In the genomic region with DNA sequence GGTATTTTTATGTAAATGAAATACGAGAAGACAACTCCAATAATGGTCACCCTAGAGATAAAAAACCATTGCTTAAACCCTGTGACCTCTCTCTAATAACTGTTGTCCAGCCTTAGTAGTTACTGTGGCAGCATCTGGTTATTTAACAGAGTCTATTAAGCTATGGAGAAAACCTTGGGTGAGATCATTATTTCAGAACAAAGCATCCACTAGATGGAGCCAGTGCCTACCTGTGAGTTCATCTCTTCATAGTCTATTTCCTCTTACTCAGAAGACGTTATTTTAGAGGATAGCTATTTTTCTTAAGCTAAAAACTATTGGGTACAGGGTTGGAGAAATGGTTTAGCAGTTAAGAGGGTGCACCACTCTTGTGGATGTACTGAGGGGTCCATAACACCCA, we compare ENCODE assay signal across 10 mouse cellular contexts. TPM values are rescaled to one million over a fixed set of nuclear protein-coding genes. Genes with fewer than 3 reads are reported as not detected.
DNase-seq lines count a peak whose midpoint lies in the region; ATAC-seq and TF ChIP-seq lines count a peak whose summit lies in the region.
"Had no signal": no experiment of that assay in that cellular context is flagged by ENCODE, and none has a peak within 500 bp of the region (broad histone marks: within the 10 kb centered on the region; RNA-seq: fewer than 3 reads in every experiment).

No protein-coding gene starts in this region.

- ATAC-seq in heart, embryonic 12.5 days (ENCODE audit: insufficient number of reproducible peaks, low FRiP score) = no peak
- ATAC-seq in intestine, embryonic 15.5 days = peak; percentile 25; the same call in 1 of the 2 replicates
- ATAC-seq in neutrophil, adult 5-6 weeks (ENCODE audit: extremely low read depth, insufficient number of reproducible peaks, low FRiP score, poor library complexity, severe bottlenecking) = 0 out of 2 replicates have a peak, but pooled peaks have one; percentile 36

- TF ChIP-seq POLR2A in heart, adult 2 months (IDR thresholded peaks at IDR 0.05; ENCODE audit: insufficient read depth, low read depth, low read length) = no peak

- no peaks in the 10 kb centered on the region for H3K9me3 ChIP-seq in heart, embryonic 12.5 days (replicated peaks)
- H3K9me3 ChIP-seq in intestine, embryonic 15.5 days = no peaks in the 10 kb centered on the region
- H3K9me3 ChIP-seq: limb, embryonic 12.5 days; stomach, embryonic 15.5 days had no signal

- TF ChIP-seq CTCF in heart, adult 2 months (IDR thresholded peaks at IDR 0.05) = peak; percentile 90

- H3K9ac ChIP-seq in heart, adult 2 months (ENCODE audit: low read depth, low read length) = no peak overlapping the region
- H3K9ac ChIP-seq in heart, embryonic 12.5 days = no peak overlapping the region
- no peak overlapping the region for H3K9ac ChIP-seq in intestine, embryonic 15.5 days
- H3K9ac ChIP-seq: limb, embryonic 12.5 days; stomach, embryonic 15.5 days had no signal

- peaks cover 6% of the 10 kb centered on the region for H3K4me1 ChIP-seq in heart, adult 2 months (ENCODE audit: control insufficient read depth, insufficient read depth, low read length)
- H3K4me1 ChIP-seq in heart, embryonic 12.5 days (replicated peaks) = no peaks in the 10 kb centered on the region
- no peaks in the 10 kb centered on the region for H3K4me1 ChIP-seq in intestine, embryonic 15.5 days (replicated peaks)
- H3K4me1 ChIP-seq: limb, embryonic 12.5 days; stomach, embryonic 15.5 days had no signal

- WGBS in heart, adult 2 months = 40% methylated on average over 2 of the region's 2 CpGs
- WGBS in heart, embryonic 12.5 days = 54% methylated on average over 2 of the region's 2 CpGs
- 44% methylated on average over 2 of the region's 2 CpGs for WGBS in intestine, embryonic 15.5 days

- no peak for TF ChIP-seq EP300 in heart, adult 2 months (IDR thresholded peaks at IDR 0.05; ENCODE audit: insufficient read depth, low read depth, low read length)

- H3K79me2 ChIP-seq in heart, adult 2 months (replicated peaks; ENCODE audit: control insufficient read depth, insufficient read depth, low read length) = no peaks in the 10 kb centered on the region; the same call in 1 of the 2 replicates

- H3K27ac ChIP-seq in heart, adult 2 months = no peak overlapping the region
- no peak overlapping the region for H3K27ac ChIP-seq in heart, embryonic 12.5 days (ENCODE audit: poor library complexity, severe bottlenecking)
- no peak overlapping the region for H3K27ac ChIP-seq in intestine, embryonic 15.5 days
- H3K27ac ChIP-seq: limb, embryonic 12.5 days; stomach, embryonic 15.5 days had no signal

- no peaks in the 10 kb centered on the region for H3K27me3 ChIP-seq in heart, adult 2 months (ENCODE audit: control insufficient read depth, insufficient read depth, low read length)
- H3K27me3 ChIP-seq in heart, embryonic 12.5 days (replicated peaks) = no peaks in the 10 kb centered on the region
- H3K27me3 ChIP-seq in intestine, embryonic 15.5 days (replicated peaks) = no peaks in the 10 kb centered on the region
- H3K27me3 ChIP-seq: limb, embryonic 12.5 days; stomach, embryonic 15.5 days had no signal

- no peak overlapping the region for H3K4me2 ChIP-seq in heart, embryonic 12.5 days
- H3K4me2 ChIP-seq in intestine, embryonic 15.5 days (replicated peaks) = no peak overlapping the region
- H3K4me2 ChIP-seq: limb, embryonic 12.5 days; stomach, embryonic 15.5 days had no signal

- no peaks in the 10 kb centered on the region for H3K36me3 ChIP-seq in heart, adult 2 months (ENCODE audit: control insufficient read depth, insufficient read depth, low read length)
- peaks cover 54% of the 10 kb centered on the region for H3K36me3 ChIP-seq in heart, embryonic 12.5 days
- peaks cover 13% of the 10 kb centered on the region; the same call in 1 of the 2 replicates for H3K36me3 ChIP-seq in intestine, embryonic 15.5 days

- intact Hi-C loops in heart, adult 2 months (cut with DNase I) = loop anchor here (1.0 to 10.0 kb wide), 4 partner anchors 58 to 349 kb away; partner anchors contain the start of genes Acot4 and Gm49366

- no peak overlapping the region for H3K4me3 ChIP-seq in heart, adult 2 months
- H3K4me3 ChIP-seq in heart, embryonic 12.5 days = no peak overlapping the region
- no peak overlapping the region for H3K4me3 ChIP-seq in intestine, embryonic 15.5 days (replicated peaks)
- H3K4me3 ChIP-seq: limb, embryonic 12.5 days; stomach, embryonic 15.5 days had no signal

- DNase-seq in heart, adult 2 months = no peak
- peak; percentile 53 to 75 for DNase-seq in right cerebral cortex, adult 2 months (ENCODE audit: low spot score in 2 of 2)
- DNase-seq in right cerebral cortex, postnatal 25 days = no peak
- DNase-seq in c-Kit-positive CD71-negative TER-119-negative erythroid progenitor cells, embryonic 14.5 days (ENCODE audit: low read depth) = peak; percentile 48
- no peak for DNase-seq in urinary bladder, adult 2 months (ENCODE audit: low spot score)

RNA-seq across cellular contexts. Expression of gene Psen1, which starts 25.8 kb away (rescaled TPM):
- 10 to 100 TPM; 35.1 to 38.0 TPM for total RNA-seq in heart, adult 2 months (2021)
- polyA plus RNA-seq in heart, adult 2 months (2012; rRNA removed) = 16.8 and 24.5 TPM in 2 replicates
- polyA plus RNA-seq in heart, embryonic 12.5 days (2016; fragmentation: Nextera tagmentation; extraction: Ambion mirVana) = 48.9 and 52.4 TPM in 2 replicates
- polyA plus RNA-seq in intestine, embryonic 15.5 days (2015; fragmentation: Nextera tagmentation; extraction: Ambion mirVana) = 82.5 and 85.1 TPM in 2 replicates
- total RNA-seq in neutrophil, adult 5-6 weeks (2017) = 85.5 and 89.0 TPM in 2 replicates
- 27.8 and 40.8 TPM in 2 replicates for polyA plus RNA-seq in urinary bladder, adult 2 months (2012; rRNA removed)

RNA-seq across cellular contexts. Expression of gene Papln, which starts 49.7 kb away (rescaled TPM):
- 1 to 10 TPM; 4.9 to 7.5 TPM for total RNA-seq in heart, adult 2 months (2021)
- 8.7 and 13.1 TPM in 2 replicates for polyA plus RNA-seq in heart, adult 2 months (2012; rRNA removed)
- polyA plus RNA-seq in heart, embryonic 12.5 days (2016; fragmentation: Nextera tagmentation; extraction: Ambion mirVana) = 0.22 and 0.23 TPM in 2 replicates
- polyA plus RNA-seq in intestine, embryonic 15.5 days (2015; fragmentation: Nextera tagmentation; extraction: Ambion mirVana) = 3.6 and 3.7 TPM in 2 replicates
- 0.37 TPM in 1 of 2 replicates, not detected in the other for total RNA-seq in neutrophil, adult 5-6 weeks (2017)
- polyA plus RNA-seq in urinary bladder, adult 2 months (2012; rRNA removed) = 2.1 TPM in 2 replicates

Comparison
In these comparisons a context has a peak if more than half of its experiments do, and no peak if none do; other contexts are left out.
1. DNase-seq: peak in right cerebral cortex, adult 2 months (2 of 2) and c-Kit-positive CD71-negative TER-119-negative erythroid progenitor cells, embryonic 14.5 days (single experiment); none in heart, adult 2 months (0 of 2), right cerebral cortex, postnatal 25 days (single experiment) and urinary bladder, adult 2 months (single experiment).